Mouse (Mus musculus) left cerebral cortex, adult 8-10 months (tissue): ENCODE results near the gene Zbtb8a. TPM values are rescaled to one million over a fixed set of nuclear protein-coding genes. Genes with fewer than 3 reads are reported as not detected.
A peak's percentile ranks its signal among the peaks of the same experiment; 100 is the strongest.

Source experiments
- DNase-seq, 2 experiments: peaks; one replicate each; pipeline ENCODE4 v3.0.0; 2022; ENCODE audit warnings: low spot score in 2 of 2
- total RNA-seq, 4 experiments: library from RNA; stranded (reverse); gene quantifications; 2 replicates each; pipeline ENCODE4 v1.2.4; 2022

The Zbtb8a gene
- total RNA-seq, 4 experiments from 2014 or later, result 4.6 to 7.3 (median 5.2) TPM

DNA sequence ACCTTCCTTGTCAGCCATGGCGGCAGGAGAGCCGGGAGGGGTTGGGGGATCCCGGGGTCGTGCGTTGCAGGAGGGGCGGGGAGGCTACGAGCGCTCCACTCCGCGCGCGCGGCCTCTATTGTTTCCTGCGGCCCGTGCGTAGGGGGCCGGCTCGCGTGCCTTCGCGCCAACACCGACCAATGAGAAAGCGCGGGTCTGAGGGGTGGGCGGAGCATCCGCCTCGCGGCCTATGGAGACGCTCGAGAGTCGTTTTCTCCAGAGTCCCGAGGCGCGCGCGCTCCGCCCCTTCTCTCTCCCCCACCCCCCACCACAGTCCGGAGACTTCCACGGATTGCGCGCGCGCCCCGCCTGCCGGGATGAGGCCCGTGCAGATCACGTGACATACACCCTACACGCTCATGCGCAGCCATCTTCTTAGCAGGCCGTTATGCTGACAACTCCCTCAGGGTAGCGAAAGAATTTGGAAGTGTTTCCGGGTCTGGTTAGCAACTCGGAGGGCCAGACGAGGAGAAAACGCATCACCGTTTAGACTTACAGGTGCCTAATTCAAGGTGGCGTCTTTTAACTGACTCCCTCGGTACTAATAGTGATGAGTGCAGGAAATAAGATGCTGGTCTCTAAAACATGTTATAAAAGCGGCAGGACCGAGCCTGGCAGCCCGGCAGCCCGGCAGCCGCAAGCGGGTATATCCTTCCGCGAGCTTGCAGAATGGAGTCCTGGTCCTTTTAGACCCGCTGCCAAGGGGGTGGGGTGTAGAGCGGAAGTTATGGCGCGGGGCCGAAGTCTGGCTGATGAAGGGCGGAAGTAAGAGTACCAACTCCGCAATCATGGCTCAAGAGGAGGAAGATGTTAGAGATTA lies 42.5 kb downstream of the Zbtb8a start, which contains the start of the genes Rbbp4 and Zbtb8os:
Gene Rbbp4, minus strand, starts transcription at position 155 of the 859 bp plus-strand sequence.
Gene Zbtb8os, plus strand, starts transcription at position 480 of the 859 bp plus-strand sequence.
- peak; percentile 86 to 98 for DNase-seq

DNA sequence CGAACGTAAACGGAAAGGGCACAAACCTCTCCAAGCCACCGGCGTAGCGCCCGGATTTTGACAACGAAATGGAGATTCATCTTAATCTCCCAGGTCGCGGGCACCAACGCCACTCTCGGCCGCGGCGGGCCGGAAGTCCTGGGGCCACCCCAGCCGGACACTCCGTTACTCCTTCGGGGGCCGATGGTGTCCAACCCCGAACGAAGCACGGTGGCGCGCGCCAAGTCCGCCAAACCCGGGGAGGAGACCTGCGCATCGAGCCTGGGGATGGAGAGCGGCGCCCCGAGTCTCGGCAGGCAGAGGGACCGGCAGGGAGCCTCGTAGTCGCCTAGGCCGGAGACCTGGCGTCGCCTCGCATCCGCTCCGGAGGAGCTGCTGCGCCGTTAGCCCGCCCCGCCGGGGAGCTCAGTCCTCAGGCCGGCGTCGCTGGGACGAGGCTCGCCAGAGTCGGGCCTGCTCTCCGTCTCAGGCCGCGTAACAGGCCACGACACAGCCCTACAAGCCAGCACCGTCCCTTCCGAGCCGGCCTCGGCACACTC lies 43.2 kb downstream of the Zbtb8a start:
- no peak for DNase-seq

DNA sequence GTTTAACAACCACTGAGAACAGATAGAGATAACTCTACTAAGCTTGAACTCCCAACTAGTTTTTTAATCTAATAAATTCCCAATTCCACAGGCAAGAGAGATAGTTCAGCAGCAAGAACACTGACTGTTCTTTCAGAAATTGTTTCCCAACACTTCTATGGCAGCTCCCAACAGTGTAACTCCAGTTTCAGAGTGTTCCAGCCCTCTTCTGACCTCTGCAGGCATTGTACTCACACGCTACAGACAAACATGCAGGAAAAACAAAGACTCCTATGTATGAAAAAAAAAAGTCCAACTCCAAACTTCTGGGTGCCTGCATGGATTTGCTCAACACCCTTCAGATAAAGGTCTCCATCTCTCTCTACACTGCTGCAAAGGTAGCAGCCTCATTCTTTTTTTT lies 45.1 kb downstream of the Zbtb8a start:
- no peak for DNase-seq

DNA sequence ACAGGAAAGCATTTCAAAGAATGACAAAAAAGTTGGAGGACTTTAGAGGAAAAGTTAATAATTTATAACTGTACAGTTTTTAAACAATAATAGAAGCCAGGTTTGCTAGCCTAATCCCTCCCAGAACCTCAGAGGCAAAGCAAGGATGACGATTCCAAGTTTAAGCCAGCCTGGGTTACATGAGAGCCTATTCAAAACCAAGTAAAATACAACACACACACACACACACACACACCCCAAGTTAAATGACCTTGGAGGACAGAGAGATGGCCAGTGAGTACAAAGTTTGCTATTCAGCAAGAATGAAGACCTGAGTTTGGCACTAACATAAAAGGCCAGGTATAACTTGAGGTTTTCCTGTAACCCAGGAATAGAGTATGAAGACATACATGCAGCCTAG lies 51.7 kb downstream of the Zbtb8a start:
- no peak for DNase-seq

DNA sequence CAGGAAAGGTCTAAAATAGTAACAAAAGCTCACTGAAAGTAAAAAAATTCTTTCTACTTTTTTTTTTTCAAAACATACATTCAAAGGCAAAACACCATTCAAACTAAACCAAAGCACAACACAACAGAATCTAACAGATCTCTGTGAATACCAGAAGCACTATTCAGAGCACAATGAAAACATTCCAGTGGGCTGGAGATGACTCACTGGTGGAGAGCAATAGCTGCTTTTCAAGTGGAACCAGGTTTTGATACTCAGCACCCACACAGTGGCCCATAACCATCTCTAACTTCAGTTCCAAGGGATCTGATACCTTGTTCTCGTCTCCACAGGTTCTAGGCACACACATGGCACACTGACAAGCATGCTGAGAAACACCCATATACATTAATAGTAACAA lies 53.2 kb downstream of the Zbtb8a start:
- DNase-seq, result peak in 1 of 2 experiments; percentile 14

DNA sequence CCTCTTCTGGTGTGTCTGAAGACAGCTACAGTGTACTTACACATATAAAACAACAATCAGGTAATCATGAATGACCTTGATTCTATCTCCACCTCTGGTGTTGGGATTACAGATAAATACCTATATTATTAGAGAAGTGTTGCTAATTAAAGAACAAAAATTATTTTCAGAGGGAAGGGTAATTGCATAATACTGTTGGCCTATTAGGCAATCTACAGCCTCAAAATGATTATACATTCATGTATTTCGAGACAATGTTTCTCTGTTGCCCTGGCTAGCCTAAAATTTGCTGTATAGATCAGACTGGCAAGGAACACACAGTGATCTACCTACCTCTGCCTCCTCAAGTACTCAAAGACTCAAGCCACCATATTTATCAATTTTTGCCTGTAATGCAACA lies 54.4 kb downstream of the Zbtb8a start:
- no peak for DNase-seq

DNA sequence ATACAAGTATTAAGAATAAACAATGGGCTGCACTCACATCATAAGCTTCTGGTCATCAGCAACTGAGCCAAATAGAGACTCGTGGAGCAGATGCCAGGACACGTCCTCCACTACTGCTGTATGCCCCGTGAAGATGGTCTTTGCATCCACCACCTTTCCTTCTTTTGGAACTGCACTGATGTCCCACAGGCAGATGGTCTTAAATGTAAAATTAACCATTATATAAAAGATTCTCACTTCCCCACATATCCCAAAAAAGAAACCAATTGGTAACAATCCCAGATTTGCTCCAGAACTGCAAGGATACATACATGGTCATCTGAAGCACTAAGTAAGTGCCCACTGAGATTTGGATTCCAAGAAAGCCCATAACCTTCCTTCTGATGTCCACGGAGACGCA lies 55.9 kb downstream of the Zbtb8a start:
- DNase-seq, result no peak

DNA sequence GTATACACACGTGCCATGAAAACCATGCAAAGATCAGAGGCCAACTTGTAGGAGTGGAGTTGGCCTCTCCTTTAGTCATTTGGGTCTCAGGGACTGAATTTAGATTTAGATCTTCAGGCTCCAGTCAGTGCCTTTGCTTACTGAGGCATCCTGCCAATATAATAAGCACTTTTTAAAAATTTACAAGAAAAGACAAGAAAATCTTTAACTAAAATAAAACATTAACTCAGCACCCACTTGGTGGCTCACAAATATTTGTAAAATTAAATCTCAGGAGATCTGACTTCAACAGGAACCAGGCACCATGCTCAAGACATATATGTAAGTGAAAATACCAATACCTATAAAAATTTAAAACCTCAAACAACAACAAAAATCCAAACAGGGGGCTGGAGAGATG lies 57.0 kb downstream of the Zbtb8a start:
- DNase-seq, result no peak

DNA sequence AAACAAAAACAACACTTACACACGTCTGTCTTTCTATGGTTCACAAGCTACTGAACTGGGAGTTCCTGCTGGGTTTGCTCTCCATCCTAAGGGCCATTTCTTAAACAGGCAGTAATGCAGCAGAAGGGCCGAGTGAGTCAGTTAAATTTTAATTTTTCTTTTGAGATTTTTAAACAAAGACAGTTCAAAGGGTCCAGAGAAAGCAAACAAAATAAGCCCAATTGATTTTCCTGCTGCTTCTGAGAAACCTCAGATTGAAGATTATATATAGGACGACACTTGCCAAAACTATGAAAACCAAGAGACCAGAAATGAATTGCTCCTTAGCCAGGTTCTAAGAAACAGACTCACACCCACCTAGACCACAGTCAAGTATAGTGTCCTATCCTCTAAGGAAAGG lies 64.0 kb downstream of the Zbtb8a start:
- DNase-seq, result no peak

DNA sequence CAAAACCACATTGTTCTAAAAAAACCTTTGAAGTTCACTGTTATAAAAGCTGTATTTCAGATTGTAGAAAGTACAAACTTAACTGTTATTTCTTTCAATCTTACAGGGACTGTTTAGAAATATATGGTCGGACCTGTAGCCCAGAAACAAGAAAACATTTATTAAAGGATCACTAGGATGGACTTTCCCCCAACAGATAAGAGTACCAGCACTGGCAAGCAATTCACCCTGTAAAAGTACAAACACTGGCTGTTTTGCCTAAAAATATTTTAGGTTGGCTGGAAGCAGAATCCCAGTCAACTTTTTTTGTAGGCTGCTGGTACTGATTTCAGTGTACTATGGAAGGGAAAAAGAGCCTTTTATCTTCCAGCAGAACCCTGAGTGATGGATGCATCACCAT lies 70.0 kb downstream of the Zbtb8a start:
- DNase-seq, result no peak

DNA sequence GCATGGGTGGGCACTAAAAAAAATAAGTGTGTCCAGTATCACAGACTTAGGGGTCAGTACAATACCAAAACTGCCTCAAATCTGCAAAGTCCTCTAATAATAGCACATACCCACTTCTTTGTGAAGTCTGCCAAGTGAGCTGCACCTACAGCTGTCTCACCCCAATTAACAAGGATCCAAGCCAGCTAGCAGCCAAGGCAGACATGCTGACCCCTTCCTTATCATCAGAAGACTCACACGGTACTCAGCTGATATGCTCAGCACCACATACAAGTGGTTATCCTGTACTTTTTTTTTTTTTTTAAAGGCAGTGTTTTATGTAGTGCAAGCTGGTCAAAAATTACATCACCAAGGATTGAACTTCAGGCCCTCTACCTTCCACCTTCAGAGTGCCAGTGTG lies 73.6 kb downstream of the Zbtb8a start:
- DNase-seq, result no peak

DNA sequence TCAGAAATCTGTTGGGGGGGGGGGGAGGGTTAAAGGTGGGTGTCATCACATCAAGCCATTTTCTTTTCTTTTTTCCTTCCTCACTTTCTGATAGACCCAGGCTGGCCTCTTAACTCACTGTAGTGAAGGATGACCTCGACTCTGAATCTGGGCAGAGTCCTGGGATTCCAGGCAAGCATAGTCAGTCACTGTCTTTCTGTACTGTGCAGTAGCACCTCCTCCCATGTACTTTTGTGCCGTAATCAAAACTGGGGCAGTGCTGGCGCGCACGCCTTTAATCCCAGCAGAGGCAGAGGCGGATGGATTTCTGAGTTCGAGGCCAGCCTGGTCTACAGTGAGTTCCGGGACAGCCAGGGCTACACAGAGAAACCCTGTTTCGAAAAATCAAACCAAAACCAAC lies 74.1 kb downstream of the Zbtb8a start:
- no peak for DNase-seq

Other genes with a start within 250 kb of the Zbtb8a start
- gene Fndc5, start 241.1 kb downstream of the Zbtb8a start, total RNA-seq, result 10 to 100 TPM; 59.2 to 67.3 (median 62.3) TPM
- gene S100pbp, start 188.4 kb downstream of the Zbtb8a start, total RNA-seq, result 10 to 100 TPM; 44.1 to 52.8 (median 46.3) TPM
- 10 to 100 TPM; 90.5 to 98.5 (median 96.4) TPM for gene Yars, start 188.4 kb downstream of the Zbtb8a start, total RNA-seq
- 10 to 100 TPM; 15.2 to 22.8 (median 18.4) TPM for gene C77080, start 116.7 kb downstream of the Zbtb8a start, total RNA-seq
- gene Sync, start 90.5 kb downstream of the Zbtb8a start, total RNA-seq, result 1 to 10 TPM; 1.6 to 2.7 (median 2.3) TPM
- 100 to 1,000 TPM; 123 to 128 (median 127) TPM for gene Rbbp4, start 42.7 kb downstream of the Zbtb8a start, total RNA-seq
- 10 to 100 TPM; 28.6 to 40.7 (median 32.0) TPM for gene Zbtb8os, start 42.4 kb downstream of the Zbtb8a start, total RNA-seq
- 1 to 10 TPM; 4.6 to 5.2 (median 4.8) TPM for gene Zbtb8b, start 62.7 kb upstream of the Zbtb8a start, total RNA-seq
- gene Bsdc1, start 83.5 kb upstream of the Zbtb8a start, total RNA-seq, result 10 to 100 TPM; 54.0 to 70.8 (median 55.5) TPM
- gene Tssk3, start 112.9 kb upstream of the Zbtb8a start, total RNA-seq, result under 1 TPM; 0.38 to 0.60 (median 0.46) TPM
- not detected for gene Fam229a, start 113.1 kb upstream of the Zbtb8a start, total RNA-seq
- 10 to 100 TPM; 37.4 to 69.7 (median 61.1) TPM for gene Marcksl1, start 135.5 kb upstream of the Zbtb8a start, total RNA-seq
- gene Hdac1, start 164.6 kb upstream of the Zbtb8a start, total RNA-seq, result 10 to 100 TPM; 22.3 to 28.6 (median 25.9) TPM
- gene Lck, start 195.5 kb upstream of the Zbtb8a start, total RNA-seq, result 1 to 10 TPM; 2.3 to 4.5 (median 3.8) TPM
- gene Fam167b, start 200.4 kb upstream of the Zbtb8a start, total RNA-seq, result 1 to 10 TPM in 3 of 4 experiments, not detected in 1; 1.0 to 1.4 (median 1.1) TPM
- 100 to 1,000 TPM; 120 to 131 (median 124) TPM for gene Eif3i, start 222.5 kb upstream of the Zbtb8a start, total RNA-seq
- 10 to 100 TPM; 86.5 to 90.9 (median 89.3) TPM for gene Tmem234, start 222.6 kb upstream of the Zbtb8a start, total RNA-seq
- 1 to 10 TPM; 2.2 to 4.9 (median 3.9) TPM for gene Dcdc2b, start 236.1 kb upstream of the Zbtb8a start, total RNA-seq
- gene Iqcc, start 241.0 kb upstream of the Zbtb8a start, total RNA-seq, result 10 to 100 TPM; 25.7 to 38.1 (median 32.2) TPM
- 10 to 100 TPM; 46.9 to 51.5 (median 49.4) TPM for gene Ccdc28b, start 245.8 kb upstream of the Zbtb8a start, total RNA-seq